Mouse (Mus musculus) kidney, adult 2 months (tissue): ENCODE data around the gene Adcy5.

Experiments used
- CTCF ChIP-seq: fragments of 200-500 bp; conservative IDR thresholded peaks from 2 replicates; pipeline ENCODE4 v1.5.1; 2011; ENCODE audit warnings: low read depth, mild to moderate bottlenecking, control low read depth, low read length, moderate library complexity, mixed read lengths; ENCODE audit not compliant: insufficient read depth, insufficient read length
- POLR2A ChIP-seq: fragments of 200-500 bp; IDR thresholded peaks from one replicate; pipeline ENCODE4 v1.6.1; 2011; ENCODE audit warnings: low read depth, low read length, control low read depth

DNA sequence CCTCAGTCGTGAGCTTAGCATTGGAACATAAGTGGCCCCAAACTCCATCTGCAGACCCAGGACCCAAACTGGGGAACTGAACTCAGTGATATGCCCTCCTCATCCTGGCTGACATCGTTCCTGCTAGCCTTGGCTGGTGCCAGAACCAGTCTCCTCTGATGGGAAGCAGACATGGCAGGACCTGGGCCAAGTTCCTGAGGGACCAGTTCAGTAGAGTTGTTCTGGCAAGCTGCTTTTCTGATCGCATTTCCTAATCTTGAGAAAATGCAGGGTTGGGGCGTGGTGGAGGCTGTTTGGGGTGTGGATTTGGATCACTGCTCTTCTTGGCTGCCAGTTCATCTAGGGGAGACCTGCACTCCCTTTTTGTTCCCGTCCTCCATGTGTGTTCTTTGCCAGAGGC, 143.1 kb downstream of the Adcy5 start:
- TF ChIP-seq POLR2A (no peak), CTCF (no peak)
